Mouse (Mus musculus) midbrain, embryonic 11.5 days (tissue): Measurements from ENCODE around the gene Csmd2. TPM values are rescaled to one million over a fixed set of nuclear protein-coding genes. Genes with fewer than 3 reads are reported as not detected.
A peak's percentile ranks its signal among the peaks of the same experiment; 100 is the strongest.

Source experiments
- ATAC-seq: fragments of 200-750 bp; cut with Nextera tagmentation; 2 replicates; pipeline ENCODE4 v1.8.0; 2017; ENCODE audit warnings: moderate TSS enrichment, moderate library complexity; ENCODE audit not compliant: low FRiP score
- DNase-seq: peaks from one replicate; pipeline ENCODE4 v3.0.0; 2015; ENCODE audit warnings: low spot score; ENCODE audit errors: missing footprints
- H3K27ac ChIP-seq: fragments of 300-500 bp; sonication (generic); 2 replicates; pipeline ENCODE4 v1.5.1; 2014; ENCODE audit warnings: low read depth, low read length
- H3K27me3 ChIP-seq: fragments of 300-500 bp; sonication (generic); 2 replicates; pipeline ENCODE4 v1.6.1; 2014; ENCODE audit warnings: mild to moderate bottlenecking, low read length, moderate library complexity, mixed read lengths; ENCODE audit not compliant: control insufficient read depth, insufficient read depth
- H3K36me3 ChIP-seq: fragments of 300-500 bp; sonication (generic); 2 replicates; pipeline ENCODE4 v1.6.1; 2014; ENCODE audit warnings: mild to moderate bottlenecking, low read length, moderate library complexity, mixed read lengths; ENCODE audit not compliant: control insufficient read depth, insufficient read depth
- H3K4me1 ChIP-seq: fragments of 300-500 bp; sonication (generic); 2 replicates; pipeline ENCODE4 v1.6.1; 2014; ENCODE audit warnings: low read length; ENCODE audit not compliant: control insufficient read depth, insufficient read depth
- H3K4me2 ChIP-seq: fragments of 300-500 bp; sonication (generic); 2 replicates; pipeline ENCODE4 v1.6.1; 2014; ENCODE audit warnings: mild to moderate bottlenecking, moderate library complexity
- H3K4me3 ChIP-seq: fragments of 300-500 bp; sonication (generic); 2 replicates; pipeline ENCODE4 v1.5.1; 2014; ENCODE audit warnings: low read depth, low read length
- H3K9ac ChIP-seq: fragments of 300-500 bp; sonication (generic); 2 replicates; pipeline ENCODE4 v1.6.1; 2014; ENCODE audit warnings: low read length
- H3K9me3 ChIP-seq: fragments of 300-500 bp; sonication (generic); 2 replicates; pipeline ENCODE4 v1.6.1; 2016; ENCODE audit warnings: low read length; ENCODE audit not compliant: control insufficient read depth
- WGBS: fragments of 180-500 bp; shearing (Covaris S2); extraction: QIAGEN DNeasy Blood & Tissue Kit; methylation state at CpG from one replicate; pipeline ENCODE4 v1.1.7; 2014; 5-methylcytosine and 5-hydroxymethylcytosine counted together
- polyA plus RNA-seq: library from polyadenylated mRNA; unstranded; fragments of >200 nt; fragmentation: Nextera tagmentation; extraction: Ambion mirVana; gene quantifications from 2 replicates; pipeline ENCODE4 v1.2.1, GENCODE M21; 2014

Gene Csmd2
- polyA plus RNA-seq, 1 experiment from 2014 or later = 1.6 TPM

DNA sequence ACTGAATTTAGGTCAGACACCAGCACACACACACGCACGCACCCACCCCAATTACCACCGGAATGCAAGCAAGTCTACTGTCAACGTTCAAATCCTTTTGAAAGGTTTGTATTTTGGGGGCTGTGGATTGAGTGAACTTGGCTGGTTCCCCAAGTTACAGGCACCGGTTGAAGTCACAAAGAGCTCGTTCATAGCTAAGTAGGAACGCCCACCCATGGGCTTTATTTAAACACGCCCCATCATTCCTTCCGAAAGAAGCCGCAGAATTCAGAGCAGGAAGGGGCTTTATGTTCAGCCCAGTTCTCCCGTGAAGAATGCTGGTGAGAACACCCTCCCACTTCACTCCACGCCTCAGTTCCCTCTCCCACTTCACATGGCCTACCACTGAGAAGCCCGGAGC, 245.8 kb downstream of the Csmd2 start:
- ATAC-seq (no peak), DNase-seq (no peak)
- Histone ChIP-seq H3K27me3 (no peaks in the 10 kb centered on the region; the same call in 1 of the 2 replicates), H3K27ac (no peak overlapping the region), H3K4me2 (no peak overlapping the region), H3K9ac (no peak overlapping the region), H3K4me3 (no peak overlapping the region), H3K36me3 (no peaks in the 10 kb centered on the region), H3K4me1 (no peaks in the 10 kb centered on the region), H3K9me3 (no peaks in the 10 kb centered on the region)
- 94% methylated on average over 13 of the region's 13 CpGs for WGBS

DNA sequence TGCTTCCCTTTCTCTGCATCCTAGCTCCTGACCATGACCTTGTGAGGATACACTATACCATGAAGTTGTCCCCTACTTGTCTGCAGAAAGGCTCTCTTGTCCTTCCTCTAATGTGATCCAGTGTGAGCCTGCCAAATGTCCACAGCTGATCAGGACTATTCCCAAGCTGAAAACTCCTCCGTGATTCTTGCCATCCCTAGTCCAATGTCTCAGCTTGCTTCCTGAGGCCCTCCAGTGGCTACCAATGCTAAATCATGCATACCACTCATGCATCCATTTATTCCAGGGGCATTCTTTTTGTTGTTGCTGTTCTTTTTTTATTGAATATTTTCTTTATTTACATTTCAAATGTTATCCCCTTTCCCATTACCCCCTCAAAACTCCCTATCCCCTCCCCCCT, 251.5 kb downstream of the Csmd2 start:
- 50% methylated on average over 1 of the region's 1 CpGs for WGBS
- Histone ChIP-seq H3K9me3 (no peaks in the 10 kb centered on the region), H3K4me1 (peaks cover 14% of the 10 kb centered on the region), H3K27me3 (no peaks in the 10 kb centered on the region; the same call in 1 of the 2 replicates), H3K36me3 (no peaks in the 10 kb centered on the region), H3K9ac (no peak overlapping the region), H3K4me3 (no peak overlapping the region), H3K27ac (no peak overlapping the region), H3K4me2 (no peak overlapping the region)
- DNase-seq = no peak
- no peak for ATAC-seq

DNA sequence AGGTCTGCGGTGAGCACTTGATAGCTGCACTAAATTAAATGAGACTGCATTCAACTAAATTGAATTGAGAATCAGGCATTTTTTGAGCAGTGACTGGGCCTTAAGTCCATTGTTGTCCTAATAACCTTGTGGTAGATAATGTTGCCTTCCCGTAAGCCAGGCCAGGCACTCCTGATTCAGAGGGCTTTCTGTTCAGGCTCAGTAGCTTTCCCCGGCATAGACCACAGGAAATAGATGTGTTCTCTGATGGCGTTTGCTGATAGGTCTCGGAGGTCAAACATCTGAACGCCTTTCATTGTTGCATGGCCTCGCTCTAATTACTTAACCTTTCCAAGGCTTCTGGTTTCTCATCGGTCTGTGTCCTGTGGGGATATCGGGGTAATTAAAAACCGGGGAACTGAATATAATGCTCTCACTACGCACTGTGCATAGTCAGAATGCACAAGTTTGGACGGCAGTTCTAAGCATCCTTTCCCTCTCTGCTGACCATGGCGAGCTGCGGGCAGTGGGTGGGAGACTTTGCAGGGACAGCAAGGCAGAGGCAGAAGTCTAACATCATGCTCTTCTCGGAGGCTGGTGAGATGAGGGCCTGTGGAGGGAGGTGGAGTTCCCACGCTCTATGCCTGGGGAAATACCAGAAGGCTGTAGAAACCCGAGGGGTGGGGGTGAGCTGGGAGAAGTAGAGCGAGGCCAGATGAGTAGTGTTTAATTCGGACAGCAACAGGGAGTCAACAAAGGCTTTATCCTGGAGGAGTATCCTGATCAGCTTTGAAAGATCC, 253.6 kb downstream of the Csmd2 start:
- Histone ChIP-seq H3K4me1 (peaks cover 14% of the 10 kb centered on the region), H3K4me3 (no peak overlapping the region), H3K9me3 (no peaks in the 10 kb centered on the region), H3K9ac (no peak overlapping the region), H3K27me3 (no peaks in the 10 kb centered on the region; the same call in 1 of the 2 replicates), H3K27ac (no peak overlapping the region; the same call in 1 of the 2 replicates), H3K4me2 (no peak overlapping the region), H3K36me3 (no peaks in the 10 kb centered on the region)
- ATAC-seq = peak; percentile 73
- peak; percentile 88 for DNase-seq
- 10% methylated on average over 19 of the region's 19 CpGs for WGBS

DNA sequence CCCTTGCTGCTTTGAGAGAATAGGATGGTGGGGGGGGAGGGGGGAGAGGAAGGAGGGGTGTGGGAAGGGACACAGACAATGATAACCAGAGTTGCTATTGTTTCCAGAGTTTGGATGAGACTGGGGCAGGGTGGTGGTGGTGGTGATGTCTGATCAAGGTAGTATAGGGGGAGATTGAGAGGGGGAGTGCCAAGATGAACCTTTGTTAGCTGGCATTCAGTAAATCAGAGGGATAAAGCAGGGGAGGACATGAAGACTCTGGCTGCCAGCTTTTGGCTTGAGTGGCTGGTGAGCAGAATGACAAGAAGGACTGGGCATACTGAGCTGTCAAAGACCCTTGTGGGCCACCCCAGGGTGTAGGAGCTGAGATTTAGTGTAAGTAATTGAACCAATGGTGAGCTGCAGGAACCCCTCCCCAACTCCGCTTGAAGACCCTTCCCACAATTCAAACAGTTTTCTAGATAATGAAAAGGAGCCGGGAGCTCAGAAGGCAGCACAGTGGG, 254.2 kb downstream of the Csmd2 start:
- Histone ChIP-seq H3K27me3 (no peaks in the 10 kb centered on the region; the same call in 1 of the 2 replicates), H3K4me2 (no peak overlapping the region), H3K27ac (no peak overlapping the region; the same call in 1 of the 2 replicates), H3K9me3 (no peaks in the 10 kb centered on the region), H3K36me3 (no peaks in the 10 kb centered on the region), H3K9ac (no peak overlapping the region), H3K4me1 (peaks cover 14% of the 10 kb centered on the region), H3K4me3 (no peak overlapping the region)
- peak; percentile 42; the same call in 1 of the 2 replicates for ATAC-seq
- DNase-seq = peak; percentile 85
- 23% methylated on average over 2 of the region's 2 CpGs for WGBS

DNA sequence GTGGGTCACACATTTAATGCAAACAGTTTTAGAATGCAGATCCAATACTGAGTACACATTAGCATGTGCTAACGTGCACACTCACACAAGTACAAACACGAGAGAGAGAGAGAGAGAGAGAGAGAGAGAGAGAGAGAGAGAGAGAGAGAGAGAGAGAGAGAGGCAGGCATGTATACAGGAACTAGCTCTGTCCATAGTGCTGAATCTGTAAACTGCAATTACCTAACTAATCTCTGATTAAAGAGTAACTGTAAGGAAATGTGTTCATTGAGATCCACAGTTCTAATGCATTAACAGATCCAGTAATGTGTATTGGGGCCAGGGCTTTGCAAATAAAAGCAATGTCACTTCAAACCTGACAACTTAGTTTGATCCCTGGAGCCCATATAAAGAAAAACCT, 257.5 kb downstream of the Csmd2 start:
- no peak overlapping the region for H3K27ac ChIP-seq
- DNase-seq = no peak
- H3K4me2 ChIP-seq = no peak overlapping the region
- no peaks in the 10 kb centered on the region for H3K9me3 ChIP-seq
- H3K27me3 ChIP-seq = no peaks in the 10 kb centered on the region
- 44% methylated on average over 2 of the region's 2 CpGs for WGBS
- ATAC-seq = no peak
- H3K4me1 ChIP-seq = peaks cover 16% of the 10 kb centered on the region
- H3K36me3 ChIP-seq = no peaks in the 10 kb centered on the region
- H3K9ac ChIP-seq = no peak overlapping the region
- no peak overlapping the region for H3K4me3 ChIP-seq

DNA sequence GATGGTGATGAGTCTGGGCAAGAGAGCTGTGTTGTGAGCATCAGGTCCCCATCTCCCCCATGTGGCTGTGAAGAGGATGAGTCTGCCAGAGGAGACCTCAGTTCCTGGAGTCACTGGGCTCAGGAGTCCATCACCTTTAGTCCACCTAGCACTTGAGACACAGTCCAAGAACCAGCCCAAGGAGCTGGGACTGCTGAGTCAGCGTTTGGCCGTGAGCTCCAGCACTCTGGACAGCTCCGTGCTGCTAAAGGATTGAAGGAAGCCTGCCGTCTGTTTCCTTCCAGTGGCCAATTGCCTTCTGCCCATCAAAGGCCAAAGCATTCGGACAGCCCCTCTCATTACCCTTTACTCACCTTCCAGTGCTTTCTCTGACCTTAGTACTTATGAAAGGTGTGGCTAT, 261.0 kb downstream of the Csmd2 start:
- Histone ChIP-seq H3K9ac (no peak overlapping the region), H3K36me3 (no peaks in the 10 kb centered on the region), H3K27me3 (no peaks in the 10 kb centered on the region), H3K27ac (no peak overlapping the region), H3K4me2 (no peak overlapping the region), H3K4me3 (no peak overlapping the region), H3K4me1 (peaks cover 2% of the 10 kb centered on the region; the same call in 1 of the 2 replicates), H3K9me3 (no peaks in the 10 kb centered on the region)
- ATAC-seq (no peak), DNase-seq (peak; percentile 89)
- 11% methylated on average over 5 of the region's 5 CpGs for WGBS

DNA sequence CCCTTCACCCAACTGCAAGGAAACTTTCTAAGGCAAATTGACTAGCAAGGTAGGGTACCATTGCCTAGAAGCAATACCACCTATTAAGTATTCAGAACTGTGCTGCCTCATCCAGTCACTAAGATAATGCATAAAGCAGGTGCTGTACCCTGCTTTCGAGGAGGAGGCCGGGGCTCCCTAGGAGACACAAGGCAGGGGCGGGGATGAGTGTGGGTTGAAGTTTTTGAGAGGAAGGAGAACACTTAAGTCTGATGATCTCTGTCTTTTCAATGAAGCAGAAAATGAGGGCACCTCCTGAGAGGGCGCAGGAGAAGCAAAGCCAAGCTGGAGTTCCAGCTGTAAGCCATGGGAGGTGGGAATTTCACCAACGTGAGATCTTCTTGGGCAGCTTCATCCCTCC, 271.6 kb downstream of the Csmd2 start:
- Histone ChIP-seq H3K4me3 (no peak overlapping the region), H3K36me3 (no peaks in the 10 kb centered on the region), H3K9me3 (no peaks in the 10 kb centered on the region), H3K4me2 (no peak overlapping the region), H3K27me3 (no peaks in the 10 kb centered on the region), H3K4me1 (no peaks in the 10 kb centered on the region), H3K27ac (no peak overlapping the region), H3K9ac (no peak overlapping the region)
- ATAC-seq (no peak), DNase-seq (no peak)
- 84% methylated on average over 5 of the region's 5 CpGs for WGBS

DNA sequence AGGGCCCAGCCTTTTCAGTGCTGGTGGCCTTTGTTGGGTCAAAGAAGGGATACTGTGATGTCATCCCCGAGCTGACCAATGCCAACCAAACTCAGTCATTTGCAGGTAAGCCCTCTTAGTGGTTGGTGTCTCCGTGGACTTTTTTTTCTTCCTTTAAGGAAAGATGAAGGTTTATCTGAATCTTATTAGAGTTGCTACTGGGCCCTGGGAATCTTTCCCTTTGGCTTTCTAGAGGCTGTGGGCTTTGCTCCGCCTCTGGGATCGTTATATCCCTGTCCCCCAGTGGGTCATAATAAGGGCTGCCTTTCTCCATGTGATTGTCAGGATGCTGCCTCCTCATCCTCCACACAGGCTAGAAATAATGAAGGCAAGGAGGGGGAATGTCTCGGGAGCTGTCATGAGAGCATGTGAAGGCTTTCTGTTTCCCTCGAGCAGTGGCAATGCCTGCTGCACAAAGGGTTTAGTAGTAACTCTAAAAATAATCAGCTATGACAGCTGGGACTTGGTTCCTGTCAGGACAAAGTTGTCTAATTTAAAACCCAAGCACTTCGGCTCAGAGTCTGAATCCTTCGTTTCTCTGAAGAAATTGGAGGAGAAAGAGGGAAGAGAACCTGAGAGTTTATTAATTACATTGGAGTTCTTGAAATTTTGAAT, 273.4 kb downstream of the Csmd2 start, which contains the start of gene Hmgb4:
Gene Hmgb4, minus strand, starts transcription at position 51 of the 654 bp plus-strand sequence.
- Histone ChIP-seq H3K27ac (no peak within 1 kb of the TSS), H3K36me3 (no peaks in the 10 kb centered on the region), H3K9me3 (no peaks in the 10 kb centered on the region), H3K9ac (no peak within 1 kb of the TSS), H3K4me1 (no peaks in the 10 kb centered on the region), H3K4me3 (no peak within 1 kb of the TSS), H3K27me3 (no peaks in the 10 kb centered on the region), H3K4me2 (no peak within 1 kb of the TSS)
- DNase-seq = no peak
- WGBS = 75% methylated on average over 8 of the region's 8 CpGs
- no peak for ATAC-seq

DNA sequence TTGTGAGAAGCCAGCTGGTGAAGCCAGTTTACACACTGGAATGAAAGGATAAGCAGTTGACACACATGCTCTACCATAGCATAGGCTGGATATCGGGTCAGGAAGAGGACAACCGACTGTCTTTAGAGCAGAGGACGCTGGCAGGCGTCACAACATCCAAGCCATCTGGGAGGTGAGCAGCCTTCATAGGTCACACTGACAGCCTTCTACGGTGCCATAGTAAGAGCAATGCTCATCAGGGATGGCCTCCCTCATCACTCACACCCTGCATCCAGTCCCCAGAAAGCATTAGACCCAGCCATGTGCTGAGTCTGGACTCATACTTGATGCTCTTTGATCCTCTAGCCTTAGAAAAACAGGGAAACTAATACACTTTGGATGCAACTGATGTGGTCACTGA, 276.8 kb downstream of the Csmd2 start:
- ATAC-seq (no peak), DNase-seq (no peak)
- no peaks in the 10 kb centered on the region for H3K36me3 ChIP-seq
- no peak overlapping the region for H3K4me2 ChIP-seq
- H3K4me1 ChIP-seq = no peaks in the 10 kb centered on the region
- H3K4me3 ChIP-seq = no peak overlapping the region
- H3K9me3 ChIP-seq = no peaks in the 10 kb centered on the region
- no peaks in the 10 kb centered on the region for H3K27me3 ChIP-seq
- H3K27ac ChIP-seq = no peak overlapping the region
- no peak overlapping the region for H3K9ac ChIP-seq
- 89% methylated on average over 5 of the region's 5 CpGs for WGBS
